Mouse (Mus musculus): ENCODE measurements around the gene Ropn1l.

- TF ChIP-seq POLR2A (IDR thresholded peaks at IDR 0.05; ENCODE audit: borderline replicate concordance, extremely low read depth, insufficient read depth, insufficient read length, poor library complexity, severe bottlenecking) (no peak), CTCF (IDR thresholded peaks at IDR 0.05; ENCODE audit: borderline replicate concordance, extremely low read depth, insufficient read depth, insufficient read length) (no peak)
Measured at GRCm38 (mm10) chr15:31471529-31471928, 18.0 kb upstream of the Ropn1l start.

All from brain, embryonic 14.5 days (tissue).